Mouse (Mus musculus) left cerebral cortex, adult 2 months (tissue): ENCODE measurements at regions not wholly inside any gene's neighbourhood (a gene's known extent, or its start where the extent isn't known, plus 50 kb on each side); places are given as distances from the start of the nearest gene placed in this dataset.

Source experiments
- DNase-seq, 2 experiments: peaks; one replicate each; pipeline ENCODE4 v3.0.0; 2021 to 2022; ENCODE audit warnings: low spot score in 2 of 2, mixed read lengths in 1 of 2; ENCODE audit errors: extremely low spot score in 1 of 2
- H3K27ac ChIP-seq: fragments of 200-600 bp; 2 replicates; pipeline ENCODE4 v1.8.1; 2022
- H3K4me3 ChIP-seq: fragments of 200-600 bp; 2 replicates; pipeline ENCODE4 v1.8.1; 2022
- CTCF ChIP-seq: fragments of 200-600 bp; IDR thresholded peaks from 2 replicates; pipeline ENCODE4 v1.8.1; 2022; ENCODE audit warnings: antibody characterized with exemption, mild to moderate bottlenecking, moderate library complexity
- intact Hi-C: fragments of 180-260 bp; cut with DNase I; formaldehyde crosslinking; loops from one replicate; pipeline ENCODE4 v1.15.1; 2025

DNA sequence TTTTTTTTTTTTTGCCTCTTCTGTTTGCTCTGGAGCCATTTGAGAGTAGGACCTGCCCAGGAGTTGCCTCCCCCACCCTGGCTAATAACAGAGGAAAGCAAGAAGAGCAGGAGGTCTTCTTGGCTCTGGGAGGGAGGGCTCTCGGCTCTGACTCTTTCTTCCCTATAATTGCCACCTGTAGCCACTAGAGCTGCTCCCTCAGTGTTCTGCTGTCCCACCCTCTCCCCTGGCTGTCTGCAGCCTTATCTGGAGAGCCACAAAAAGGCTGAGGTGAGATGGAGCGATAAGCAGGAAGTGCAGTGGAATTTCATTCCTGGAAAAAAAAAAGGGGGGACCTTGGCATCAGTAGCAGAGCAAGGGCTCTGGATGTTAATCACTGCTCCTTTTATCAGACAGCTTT lies 251.4 kb upstream of the Satb1 start:
- TF ChIP-seq CTCF, result no peak
- no peak overlapping the region for H3K27ac ChIP-seq
- H3K4me3 ChIP-seq, result no peak overlapping the region
- intact Hi-C loops, result no loop called here
- DNase-seq, result no peak

DNA sequence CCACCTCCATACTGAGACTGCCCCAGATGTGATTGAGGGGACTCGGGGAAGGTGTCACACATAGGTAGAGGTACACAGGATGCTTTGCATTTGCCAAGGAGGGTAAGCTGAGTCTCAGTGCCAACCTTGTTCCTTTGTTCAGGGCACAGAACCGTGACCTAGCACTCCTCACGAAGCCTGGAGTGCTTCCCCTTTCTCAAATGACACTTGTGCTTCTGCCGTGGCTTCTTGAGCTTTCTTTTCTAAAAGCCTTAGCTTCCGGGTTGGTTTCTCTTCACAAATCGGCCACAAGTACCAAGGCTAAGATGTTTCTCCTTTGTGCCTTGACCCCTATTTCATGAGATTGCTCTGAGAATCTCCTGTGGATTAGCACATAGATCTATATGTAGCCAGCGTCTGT lies 246.2 kb upstream of the Satb1 start:
- intact Hi-C loops, result no loop called here
- no peak overlapping the region for H3K27ac ChIP-seq
- DNase-seq, result no peak
- no peak for TF ChIP-seq CTCF
- H3K4me3 ChIP-seq, result no peak overlapping the region

DNA sequence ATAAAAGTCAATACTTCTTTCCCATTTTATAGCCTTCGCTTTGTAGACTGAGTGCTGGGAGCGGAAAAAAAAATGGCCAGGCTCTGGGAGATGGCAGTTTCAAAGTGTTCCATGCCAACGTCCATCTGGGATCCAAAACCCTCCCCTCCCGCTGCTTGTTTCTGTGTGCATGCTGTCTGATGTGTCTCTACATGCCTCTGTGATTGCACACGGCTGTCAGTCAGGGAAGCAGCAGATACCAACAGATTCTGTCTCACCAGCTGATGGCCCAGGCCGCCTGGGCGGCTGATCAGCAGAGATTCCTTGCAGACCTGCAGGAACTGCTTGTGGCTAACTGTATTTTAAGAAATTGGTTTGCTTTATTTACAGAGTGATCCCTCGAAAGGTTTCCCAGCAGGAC lies 245.4 kb upstream of the Satb1 start:
- Histone ChIP-seq H3K4me3 (no peak overlapping the region), H3K27ac (no peak overlapping the region)
- intact Hi-C loops, result no loop called here
- no peak for TF ChIP-seq CTCF
- no peak for DNase-seq

DNA sequence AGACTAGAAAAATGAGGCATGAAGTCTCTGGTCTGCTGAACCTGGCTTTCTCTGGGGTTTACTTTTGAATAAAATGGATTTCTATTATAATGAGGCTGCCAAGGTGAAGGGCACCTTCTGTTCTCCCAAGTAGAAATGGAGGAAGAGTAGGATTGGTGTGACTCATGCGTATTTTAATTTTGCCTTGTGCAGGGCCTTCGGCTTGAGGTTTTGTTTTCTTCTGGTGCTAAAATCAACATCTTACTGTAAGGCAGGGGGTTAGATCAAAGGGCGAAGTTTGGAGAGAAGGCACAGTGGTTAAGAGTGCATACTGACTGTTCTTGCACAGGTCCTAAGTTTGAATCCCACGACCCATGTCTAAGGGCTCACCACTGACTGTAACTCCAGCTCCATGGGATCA lies 244.9 kb upstream of the Satb1 start:
- Histone ChIP-seq H3K27ac (no peak overlapping the region), H3K4me3 (no peak overlapping the region)
- DNase-seq, result no peak
- intact Hi-C loops, result no loop called here
- no peak for TF ChIP-seq CTCF

DNA sequence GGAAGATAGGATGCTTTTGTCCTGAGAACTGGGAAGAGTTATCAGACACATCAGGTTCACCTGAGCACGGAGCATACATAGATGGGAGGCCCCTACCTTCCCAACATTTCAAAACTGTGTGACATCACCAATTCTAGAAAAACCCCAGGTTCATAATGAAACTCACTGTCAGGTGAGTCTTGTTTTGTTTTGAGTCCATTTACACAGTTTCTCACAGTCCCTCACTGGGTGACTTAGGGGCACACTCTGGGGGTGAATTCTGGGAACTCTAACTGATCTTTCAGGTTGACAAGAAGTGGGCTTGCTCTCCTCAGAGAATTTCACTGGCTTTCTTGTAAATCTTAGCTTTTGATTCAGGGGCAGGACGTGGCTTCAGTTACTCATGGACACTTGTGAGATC lies 243.7 kb upstream of the Satb1 start:
- intact Hi-C loops, result no loop called here
- H3K4me3 ChIP-seq, result no peak overlapping the region
- TF ChIP-seq CTCF, result no peak
- DNase-seq, result no peak
- H3K27ac ChIP-seq, result no peak overlapping the region

DNA sequence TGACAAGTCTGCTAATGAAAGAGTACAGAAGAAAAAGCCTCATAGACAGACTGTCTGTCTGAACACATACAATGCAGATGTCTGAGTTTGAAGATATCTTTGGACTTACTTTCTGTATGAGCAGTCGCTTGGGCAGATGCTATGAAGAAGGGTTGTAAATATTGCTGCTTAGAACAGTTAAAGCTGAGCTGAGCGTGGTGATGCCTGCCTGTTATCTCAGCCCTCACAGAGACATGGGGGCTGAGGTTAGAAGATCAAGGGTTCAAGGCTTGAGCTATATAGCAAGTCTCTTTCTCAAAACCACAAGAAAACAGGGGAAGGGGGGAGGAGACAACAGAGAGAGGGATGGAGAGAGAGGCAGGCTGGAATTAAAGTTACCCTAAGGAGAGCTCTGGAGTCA lies 234.6 kb upstream of the Satb1 start:
- Histone ChIP-seq H3K27ac (no peak overlapping the region), H3K4me3 (no peak overlapping the region)
- TF ChIP-seq CTCF, result no peak
- DNase-seq, result no peak
- intact Hi-C loops, result no loop called here

DNA sequence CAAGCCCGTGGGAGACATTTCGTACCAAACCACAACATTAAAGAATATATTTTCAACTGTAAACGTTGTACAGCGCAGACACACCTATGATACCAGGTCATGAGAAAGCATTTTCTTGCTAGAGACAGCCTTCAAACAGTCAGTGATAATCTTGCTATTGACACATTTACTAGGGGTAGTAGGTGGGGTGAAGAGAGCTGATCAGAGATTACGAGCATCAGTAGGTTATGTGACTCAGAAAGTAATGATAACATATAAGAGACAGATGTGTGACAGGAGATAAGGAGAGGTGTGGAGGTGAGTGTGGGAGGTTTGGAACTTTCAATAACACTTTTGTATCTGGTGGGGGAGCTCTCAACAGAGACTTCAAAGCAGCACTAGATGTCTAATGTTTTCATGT lies 231.5 kb upstream of the Satb1 start:
- no peak overlapping the region for H3K27ac ChIP-seq
- intact Hi-C loops, result no loop called here
- no peak overlapping the region for H3K4me3 ChIP-seq
- no peak for TF ChIP-seq CTCF
- DNase-seq, result no peak

DNA sequence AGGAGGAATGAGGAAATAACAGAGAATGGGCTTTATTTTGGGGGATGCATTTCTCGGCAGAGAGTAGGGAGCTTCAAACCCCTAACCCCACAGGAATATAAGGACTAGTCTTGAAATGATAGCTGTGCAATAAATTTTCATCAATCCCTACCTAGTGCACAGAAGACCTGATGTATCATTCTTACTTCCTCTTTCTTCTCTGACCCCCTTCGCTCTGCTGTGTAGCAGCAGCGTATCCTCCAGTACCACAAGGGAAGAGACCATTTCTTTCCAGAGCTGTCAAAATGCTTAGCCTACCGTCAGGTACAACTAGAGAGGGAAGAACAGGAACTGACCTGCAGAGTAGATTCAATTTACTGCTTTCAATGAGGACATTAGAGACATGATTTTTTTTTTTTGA lies 230.0 kb upstream of the Satb1 start:
- DNase-seq, result no peak
- H3K4me3 ChIP-seq, result no peak overlapping the region
- no peak overlapping the region for H3K27ac ChIP-seq
- TF ChIP-seq CTCF, result no peak
- intact Hi-C loops, result no loop called here

DNA sequence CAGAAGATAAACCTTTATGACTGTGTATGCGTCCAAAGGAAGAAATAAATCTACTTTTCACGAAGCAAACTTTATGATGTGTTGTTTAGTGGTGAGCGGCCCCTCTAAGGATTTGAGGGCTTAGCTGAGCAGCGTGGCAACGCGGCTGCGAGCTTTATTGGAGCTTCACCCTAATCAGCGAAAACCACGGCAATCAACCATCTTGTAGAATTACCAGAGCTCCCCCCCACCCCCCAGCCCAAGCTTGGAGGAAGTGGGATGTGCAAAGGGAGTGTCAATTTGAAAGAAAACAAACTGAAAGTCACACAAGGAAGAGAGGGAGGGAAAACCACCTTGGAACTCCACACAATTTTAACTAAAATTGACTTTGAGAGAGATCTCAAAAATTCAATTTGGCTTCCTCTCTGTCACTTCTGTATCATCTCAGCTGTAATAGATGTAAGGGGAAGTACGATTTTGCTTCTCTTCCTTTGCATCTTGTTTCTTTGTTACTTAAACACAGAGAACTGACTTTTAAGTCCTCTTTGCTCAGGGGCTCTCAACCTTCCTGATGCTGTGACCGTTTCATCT lies 229.1 kb upstream of the Satb1 start:
- DNase-seq, result no peak
- H3K27ac ChIP-seq, result no peak overlapping the region
- intact Hi-C loops, result no loop called here
- no peak overlapping the region for H3K4me3 ChIP-seq
- no peak for TF ChIP-seq CTCF

DNA sequence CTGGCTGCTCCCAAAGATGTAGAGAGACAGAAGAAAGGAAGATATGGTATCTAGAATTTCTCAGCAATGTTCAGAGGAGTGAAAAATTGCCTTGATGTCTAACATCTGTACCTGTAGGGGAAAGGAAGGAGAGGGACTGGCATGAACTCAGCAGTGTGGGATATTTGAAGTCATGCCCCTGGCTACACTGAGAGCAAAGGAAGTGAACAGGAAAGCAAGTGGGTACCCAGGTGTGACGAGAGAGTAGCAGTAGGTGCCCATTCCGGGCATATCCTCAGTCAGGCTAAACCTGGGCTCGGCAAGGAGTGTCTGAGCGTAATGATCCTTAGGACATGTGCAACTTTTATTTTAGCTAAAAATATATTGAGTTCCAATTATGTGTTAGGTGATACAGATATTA lies 203.4 kb upstream of the Satb1 start:
- intact Hi-C loops, result no loop called here

DNA sequence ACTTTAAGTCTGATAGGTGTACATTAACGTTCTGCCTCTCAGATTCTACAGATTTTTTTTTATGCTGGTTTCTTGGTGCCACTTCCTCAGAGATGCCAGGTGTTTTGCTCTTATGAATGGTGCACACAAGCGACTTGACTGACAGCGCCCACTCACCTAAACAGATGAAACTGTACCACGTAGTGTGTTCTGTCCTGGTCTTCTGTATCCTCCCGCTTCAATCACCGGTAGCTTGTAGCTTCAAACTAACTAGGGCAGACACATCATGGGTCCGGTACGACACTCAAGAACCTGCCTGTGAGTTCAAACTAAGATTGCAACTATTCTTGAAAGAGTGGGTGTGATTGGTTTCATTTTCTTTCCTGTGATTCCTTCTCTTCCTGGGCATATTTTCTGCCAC lies 198.0 kb upstream of the Satb1 start:
- DNase-seq, result no peak
- no peak overlapping the region for H3K27ac ChIP-seq
- intact Hi-C loops, result no loop called here
- no peak overlapping the region for H3K4me3 ChIP-seq
- TF ChIP-seq CTCF, result no peak

More for the DNA sequence above, 203.4 kb upstream of the Satb1 start:
- DNase-seq, result no peak
- Histone ChIP-seq H3K27ac (no peak overlapping the region), H3K4me3 (no peak overlapping the region)
- TF ChIP-seq CTCF, result no peak

DNA sequence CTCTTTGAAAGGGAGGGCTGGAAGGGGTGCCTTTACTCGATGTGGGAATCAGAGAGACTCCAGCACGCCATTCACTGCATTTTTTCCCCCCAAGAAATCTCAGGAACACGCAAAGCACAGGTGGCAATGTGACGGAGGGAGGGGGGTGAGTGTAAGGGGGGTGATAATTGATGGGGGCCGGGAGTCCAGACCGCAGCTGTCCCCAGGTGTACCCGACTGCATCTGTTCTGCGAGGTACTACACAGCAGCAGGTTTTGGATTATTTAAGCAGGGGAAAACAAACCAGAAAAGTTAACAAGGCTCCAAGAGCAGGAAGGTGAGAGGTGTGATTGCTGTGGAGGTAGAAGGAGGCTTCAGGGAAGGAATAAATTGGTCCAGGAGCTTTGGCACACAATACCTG lies 153.8 kb upstream of the Satb1 start:
- H3K27ac ChIP-seq, result no peak overlapping the region
- DNase-seq, result no peak
- intact Hi-C loops, result no loop called here
- no peak overlapping the region for H3K4me3 ChIP-seq
- no peak for TF ChIP-seq CTCF

DNA sequence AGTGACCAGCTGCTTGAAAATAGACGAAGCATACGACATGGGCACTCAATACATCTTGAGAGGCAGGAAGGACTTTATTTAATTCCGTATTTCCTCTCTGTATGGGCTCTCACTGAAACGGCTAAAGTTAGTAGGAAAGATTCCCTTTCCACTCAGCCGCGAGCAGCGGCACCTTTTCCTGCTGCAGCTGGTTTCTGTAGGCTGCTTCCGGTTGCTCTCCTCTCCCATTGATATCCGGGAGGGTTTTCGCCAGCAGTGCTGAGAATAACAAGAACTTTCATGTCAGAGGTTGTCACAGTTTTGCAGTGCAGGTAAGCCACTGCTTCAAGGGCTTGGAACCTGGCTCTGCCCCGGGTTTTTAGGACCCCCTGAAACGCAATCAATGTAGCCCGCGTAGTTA lies 153.1 kb upstream of the Satb1 start:
- Histone ChIP-seq H3K4me3 (no peak overlapping the region), H3K27ac (no peak overlapping the region)
- intact Hi-C loops, result no loop called here
- no peak for DNase-seq
- TF ChIP-seq CTCF, result no peak

DNA sequence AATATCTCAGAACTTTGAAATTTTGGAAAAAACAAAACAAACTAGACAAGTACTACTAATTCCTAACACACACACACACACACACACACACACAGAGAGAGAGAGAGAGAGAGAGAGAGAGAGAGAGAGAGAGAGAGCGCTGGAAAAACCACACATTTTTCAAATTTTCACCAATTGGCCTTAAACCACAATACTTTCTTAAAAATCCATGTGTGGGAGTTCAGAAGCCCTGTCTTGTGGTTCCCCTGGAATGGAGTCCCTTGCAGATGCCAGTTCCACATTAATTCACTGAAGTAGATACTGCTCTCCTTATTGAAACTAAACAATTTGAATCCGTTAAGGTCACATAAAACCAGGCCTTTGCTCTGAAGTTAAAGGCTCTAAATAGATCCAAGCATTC lies 146.0 kb upstream of the Satb1 start:
- intact Hi-C loops, result no loop called here
- TF ChIP-seq CTCF, result no peak
- H3K4me3 ChIP-seq, result no peak overlapping the region
- H3K27ac ChIP-seq, result no peak overlapping the region
- no peak for DNase-seq
